Mouse (Mus musculus) mammary gland, adult 2 months (tissue): ENCODE measurements around the gene S100b. TPM values are rescaled to one million over a fixed set of nuclear protein-coding genes. Genes with fewer than 3 reads are reported as not detected.

Source experiments
- polyA plus RNA-seq: library from polyadenylated mRNA; depleted of rRNA; stranded (reverse); fragments of >200 nt; gene quantifications from 2 replicates; pipeline ENCODE4 v1.2.3, GENCODE M21; 2012; ENCODE audit warnings: low replicate concordance; rRNA removed

S100b gene
- polyA plus RNA-seq, result 2.2 and 13.8 TPM in 2 replicates

DNA sequence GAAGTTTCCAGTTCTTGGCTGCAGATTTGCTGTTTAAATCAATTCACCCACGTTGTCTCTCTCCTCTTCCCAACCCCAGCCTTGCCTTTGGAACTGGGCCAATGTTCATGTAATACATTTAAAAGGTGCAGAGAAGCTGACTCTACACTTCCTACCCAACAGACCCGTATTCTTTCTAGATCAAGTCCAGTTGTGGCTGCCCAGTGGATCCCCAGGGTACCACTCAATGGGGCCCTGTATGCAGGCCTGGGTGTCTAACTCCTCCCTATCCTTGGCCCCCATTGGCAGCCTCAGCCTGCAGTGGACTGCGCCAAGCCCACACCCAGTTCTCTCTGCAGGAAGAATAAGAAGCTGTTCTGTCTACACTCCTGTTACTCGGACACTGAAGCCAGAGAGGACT lies at the start of gene S100b:
S100b (plus strand) TSS at position 318 of the 400 bp plus-strand sequence.

DNA sequence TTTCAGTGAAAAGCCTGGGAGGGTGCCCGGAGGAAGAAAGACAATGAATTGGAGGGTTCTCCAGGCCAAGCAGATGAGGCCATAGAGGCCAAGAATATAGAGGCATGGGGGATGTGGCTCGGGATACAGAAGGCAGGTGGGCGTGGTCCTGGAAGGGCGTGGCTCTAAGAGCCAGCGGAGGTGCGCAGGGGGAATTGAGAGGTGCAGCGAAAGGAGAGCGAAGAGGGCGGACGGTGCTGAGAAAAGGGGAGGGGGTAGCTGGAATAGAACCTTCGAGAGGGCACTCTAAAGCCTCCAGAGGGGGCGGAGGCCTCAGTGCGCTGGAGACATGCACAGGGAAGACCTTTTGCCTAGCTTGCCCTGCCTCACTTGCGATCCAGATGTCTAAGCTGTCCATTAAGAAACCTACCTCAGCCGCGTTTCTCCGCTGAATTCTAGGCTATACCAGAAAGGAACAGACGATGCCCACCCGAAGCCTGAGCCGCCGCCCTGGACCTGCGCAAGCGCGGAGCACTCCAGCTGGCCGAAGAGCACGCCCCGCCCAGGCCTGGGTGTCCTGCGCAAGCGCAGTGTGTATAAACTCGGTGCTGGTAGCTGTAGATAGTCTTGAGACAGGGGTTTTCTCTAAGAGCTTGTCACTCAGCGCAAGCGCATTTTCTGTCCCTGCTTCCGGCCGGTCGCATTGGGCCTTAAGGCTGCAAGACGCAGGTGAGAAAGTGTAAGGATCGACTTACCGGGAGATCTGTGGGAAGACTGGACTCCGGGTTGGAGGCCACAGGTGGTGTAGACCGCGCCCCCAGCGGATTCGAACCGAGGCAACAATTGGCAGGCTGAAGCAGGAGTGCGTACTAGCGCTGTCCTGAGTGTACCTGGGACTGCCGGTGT lies 16.1 kb upstream of the S100b start, which contains the start of gene Prmt2:
Prmt2 (minus strand) TSS at position 525 of the 885 bp plus-strand sequence.

Other genes starting within 250 kb of the S100b start
- gene Zfp280b, start 221.2 kb upstream of the S100b start, polyA plus RNA-seq, result 5.6 and 6.7 TPM in 2 replicates
- gene Slc5a4b, start 142.9 kb upstream of the S100b start, polyA plus RNA-seq, result not detected in 2 replicates
- not detected in 2 replicates for gene Slc5a4a, start 106.4 kb upstream of the S100b start, polyA plus RNA-seq
- 31.8 and 36.6 TPM in 2 replicates for gene Prmt2, start 16.0 kb upstream of the S100b start, polyA plus RNA-seq
- gene Dip2a, start 91.4 kb downstream of the S100b start, polyA plus RNA-seq, result 14.6 and 16.3 TPM in 2 replicates
- gene AC141477.1, start 186.6 kb downstream of the S100b start, polyA plus RNA-seq, result not detected in 2 replicates
- 13.6 and 14.3 TPM in 2 replicates for gene Pcnt, start 188.9 kb downstream of the S100b start, polyA plus RNA-seq
- gene 2610028H24Rik, start 195.2 kb downstream of the S100b start, polyA plus RNA-seq, result 1.1 TPM in 1 of 2 replicates, not detected in the other
- 17.2 and 23.3 TPM in 2 replicates for gene Mcm3ap, start 215.1 kb downstream of the S100b start, polyA plus RNA-seq
- 2.7 and 3.1 TPM in 2 replicates for gene Ybey, start 215.3 kb downstream of the S100b start, polyA plus RNA-seq